Mouse (Mus musculus): ENCODE measurements at regions not wholly inside any gene's neighbourhood (a gene's known extent, or its start where the extent isn't known, plus 50 kb on each side); places are given as distances from the start of the nearest gene placed in this dataset.

- peak in 1 of 2 experiments; percentile 0 for DNase-seq
Observed at GRCm38 (mm10) chr1:27062311-27062710, 375.1 kb upstream of the 4931408C20Rik start.
